Mouse (Mus musculus): ENCODE results near the gene 1700025G04Rik.
"Not testable (repeated sequence)": the region's sequence is repeated elsewhere in the genome, so short reads cannot be mapped to it uniquely, and the experiment has no call there.

1700025G04Rik gene

DNA sequence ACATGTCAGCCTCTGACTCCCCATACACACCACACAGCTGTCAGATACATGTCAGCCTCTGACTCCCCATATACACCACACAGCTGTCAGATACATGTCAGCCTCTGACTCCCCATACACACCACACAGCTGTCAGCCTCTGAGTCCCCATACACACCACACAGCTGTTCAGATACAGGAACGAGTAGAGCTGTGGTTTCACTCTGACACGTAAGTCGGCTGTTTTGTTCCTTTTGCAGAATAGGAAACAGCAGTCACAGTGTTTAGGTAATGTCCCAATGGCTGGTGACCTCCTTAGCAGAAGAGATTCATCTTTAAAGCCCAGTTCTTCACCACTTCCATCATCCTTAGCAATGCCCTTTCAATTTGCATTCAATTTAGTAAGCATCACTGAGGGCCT, 287.1 kb downstream of the 1700025G04Rik start:
- in situ Hi-C loops (cut with MboI, MseI) = not testable (repeated sequence)

All from T-helper 2 cell (primary cell).